Mouse (Mus musculus) adrenal gland, postnatal 4 days (tissue): ENCODE measurements around the gene Rnf214. TPM values are rescaled to one million over a fixed set of nuclear protein-coding genes. Genes with fewer than 3 reads are reported as not detected.
"Not testable (repeated sequence)": the region's sequence is repeated elsewhere in the genome, so short reads cannot be mapped to it uniquely, and the experiment has no call there.

Experiments
- DNase-seq, 2 experiments: peaks; one replicate each; pipeline ENCODE4 v3.0.0; 2021 to 2022; ENCODE audit warnings: low spot score in 2 of 2, mixed read lengths in 2 of 2
- total RNA-seq, 2 experiments: library from RNA; stranded (reverse); gene quantifications; 2 replicates each; pipeline ENCODE4 v1.2.3; 2021

Rnf214 gene
- total RNA-seq, 2 experiments from 2014 or later, result 53.9 to 58.1 TPM

GRCm38 (mm10) chr9:45851776-45852175 is 54.9 kb downstream of the Rnf214 start:
- DNase-seq, result no peak

- no peak for DNase-seq
These were observed 55.4 kb downstream of the Rnf214 start for GRCm38 (mm10) chr9:45851330-45851729.

- DNase-seq, result no peak
These were observed 56.1 kb downstream of the Rnf214 start for GRCm38 (mm10) chr9:45850528-45851155.

- DNase-seq, result no peak
These were observed 56.9 kb downstream of the Rnf214 start for GRCm38 (mm10) chr9:45849528-45850408.

GRCm38 (mm10) chr9:45846891-45847460 is 59.7 kb downstream of the Rnf214 start:
- no peak for DNase-seq

- DNase-seq, result not testable (repeated sequence)
These were observed 60.5 kb downstream of the Rnf214 start for GRCm38 (mm10) chr9:45846176-45846575.

GRCm38 (mm10) chr9:45845541-45845940 is 61.2 kb downstream of the Rnf214 start:
- no peak for DNase-seq

GRCm38 (mm10) chr9:45843780-45844179 is 62.9 kb downstream of the Rnf214 start:
- DNase-seq, result no peak

- DNase-seq, result no peak
These were observed 63.7 kb downstream of the Rnf214 start for GRCm38 (mm10) chr9:45843007-45843406.

- no peak for DNase-seq
These were observed 65.3 kb downstream of the Rnf214 start for GRCm38 (mm10) chr9:45841458-45841857.

- DNase-seq, result no peak
These were observed 66.4 kb downstream of the Rnf214 start for GRCm38 (mm10) chr9:45840331-45840730.

- no peak for DNase-seq
These were observed 66.8 kb downstream of the Rnf214 start for GRCm38 (mm10) chr9:45839982-45840300.

- DNase-seq, result no peak
These were observed 67.4 kb downstream of the Rnf214 start for GRCm38 (mm10) chr9:45839139-45839981.

- peak; percentile 23 to 59 for DNase-seq
These were observed 68.1 kb downstream of the Rnf214 start, which contains the start of gene Bace1 for GRCm38 (mm10) chr9:45838434-45839138. Bace1 (plus strand) TSS chr9:45838580.

- no peak for DNase-seq
These were observed 68.7 kb downstream of the Rnf214 start for GRCm38 (mm10) chr9:45838069-45838433.

GRCm38 (mm10) chr9:45833461-45833860 is 73.2 kb downstream of the Rnf214 start:
- DNase-seq, result no peak

- DNase-seq, result no peak
These were observed 73.8 kb downstream of the Rnf214 start for GRCm38 (mm10) chr9:45832898-45833297.

GRCm38 (mm10) chr9:45829107-45829506 is 77.6 kb downstream of the Rnf214 start:
- DNase-seq, result no peak

- peak; percentile 52 to 75 for DNase-seq
These were observed 78.3 kb downstream of the Rnf214 start, which contains the start of gene Cep164 for GRCm38 (mm10) chr9:45828291-45828963. Cep164 (minus strand) TSS chr9:45828691.
